ENCODE assay signal across 8 mouse cellular contexts in genomic region chrX:11826737-11827408, GRCm38 (mm10).
A peak's percentile ranks its signal among the peaks of the same experiment; 100 is the strongest.
DNase-seq lines count a peak whose midpoint lies in the region; ATAC-seq and TF ChIP-seq lines count a peak whose summit lies in the region.

No protein-coding gene starts in this region.

- no peaks in the 10 kb centered on the region for H3K9me3 ChIP-seq in lung, postnatal 0 days (ENCODE audit: low read length)
- no peaks in the 10 kb centered on the region for H3K9me3 ChIP-seq in embryonic facial prominence, embryonic 14.5 days (ENCODE audit: control insufficient read depth, low read length)
- no peaks in the 10 kb centered on the region for H3K9me3 ChIP-seq in intestine, embryonic 14.5 days (ENCODE audit: control insufficient read depth, low read length)
- H3K9me3 ChIP-seq in neural tube, embryonic 14.5 days (ENCODE audit: control insufficient read depth, low read length): no peaks in the 10 kb centered on the region

- H3K4me2 ChIP-seq in lung, postnatal 0 days (replicated peaks; ENCODE audit: low read depth, low read length): no peak overlapping the region
- 0 out of 2 replicates have a peak overlapping the region, but pooled peaks have one; percentile 20 for H3K4me2 ChIP-seq in embryonic facial prominence, embryonic 14.5 days (ENCODE audit: low read depth, low read length)
- H3K4me2 ChIP-seq in intestine, embryonic 14.5 days (ENCODE audit: low read length): peak overlapping the region; percentile 13; the same call in 1 of the 2 replicates
- peak overlapping the region; percentile 23; the same call in 1 of the 2 replicates for H3K4me2 ChIP-seq in neural tube, embryonic 14.5 days (ENCODE audit: low read depth, low read length)

- no peak overlapping the region for H3K27ac ChIP-seq in lung, postnatal 0 days (ENCODE audit: low read length)
- no peak overlapping the region for H3K27ac ChIP-seq in embryonic facial prominence, embryonic 14.5 days (replicated peaks; ENCODE audit: low read depth, low read length)
- no peak overlapping the region for H3K27ac ChIP-seq in intestine, embryonic 14.5 days (ENCODE audit: low read depth)
- H3K27ac ChIP-seq in neural tube, embryonic 14.5 days (ENCODE audit: low read depth, low read length): peak overlapping the region; percentile 48

- peak; percentile 71 for ATAC-seq in lung, postnatal 0 days
- no peak for ATAC-seq in embryonic facial prominence, embryonic 14.5 days (ENCODE audit: low read depth)
- ATAC-seq in intestine, embryonic 14.5 days (replicated peaks; ENCODE audit: low FRiP score, low TSS enrichment, low read depth): no peak
- peak; percentile 77; the same call in 1 of the 2 replicates for ATAC-seq in neural tube, embryonic 14.5 days (ENCODE audit: low read depth)

- 19% methylated on average over 20 of the region's 20 CpGs for WGBS in lung, postnatal 0 days
- WGBS in embryonic facial prominence, embryonic 14.5 days: 27% methylated on average over 20 of the region's 20 CpGs
- WGBS in intestine, embryonic 14.5 days: 21% methylated on average over 20 of the region's 20 CpGs
- WGBS in neural tube, embryonic 14.5 days: 15% methylated on average over 20 of the region's 20 CpGs

- TF ChIP-seq EP300 in lung, postnatal 0 days (IDR thresholded peaks at IDR 0.05): no peak

- no peaks in the 10 kb centered on the region for H3K36me3 ChIP-seq in lung, postnatal 0 days (ENCODE audit: insufficient read depth, low read length)
- no peaks in the 10 kb centered on the region for H3K36me3 ChIP-seq in embryonic facial prominence, embryonic 14.5 days (ENCODE audit: control insufficient read depth, insufficient read depth, low read length)
- H3K36me3 ChIP-seq in intestine, embryonic 14.5 days (ENCODE audit: control insufficient read depth, insufficient read depth, low read length): no peaks in the 10 kb centered on the region
- H3K36me3 ChIP-seq in neural tube, embryonic 14.5 days (ENCODE audit: control insufficient read depth, insufficient read depth, low read length): no peaks in the 10 kb centered on the region

- H3K4me3 ChIP-seq in lung, postnatal 0 days (ENCODE audit: low read depth, low read length): no peak overlapping the region
- no peak overlapping the region for H3K4me3 ChIP-seq in embryonic facial prominence, embryonic 14.5 days (ENCODE audit: low read depth, low read length)
- H3K4me3 ChIP-seq in intestine, embryonic 14.5 days (ENCODE audit: low read depth, low read length): no peak overlapping the region
- no peak overlapping the region for H3K4me3 ChIP-seq in neural tube, embryonic 14.5 days (ENCODE audit: low read depth, low read length)

- no peak for TF ChIP-seq CTCF in lung, postnatal 0 days (IDR thresholded peaks at IDR 0.05)

- H3K9ac ChIP-seq in lung, postnatal 0 days (replicated peaks; ENCODE audit: low read depth): no peak overlapping the region
- H3K9ac ChIP-seq in embryonic facial prominence, embryonic 14.5 days (ENCODE audit: low read depth, low read length): no peak overlapping the region; the same call in 1 of the 2 replicates
- H3K9ac ChIP-seq in intestine, embryonic 14.5 days (ENCODE audit: low read length): no peak overlapping the region
- H3K9ac ChIP-seq in neural tube, embryonic 14.5 days (replicated peaks; ENCODE audit: low read depth, low read length): no peak overlapping the region

- H3K4me1 ChIP-seq in lung, postnatal 0 days (ENCODE audit: insufficient read depth, low read depth, low read length): no peaks in the 10 kb centered on the region
- no peaks in the 10 kb centered on the region for H3K4me1 ChIP-seq in embryonic facial prominence, embryonic 14.5 days (ENCODE audit: control insufficient read depth, insufficient read depth, low read length)
- H3K4me1 ChIP-seq in intestine, embryonic 14.5 days (replicated peaks; ENCODE audit: control insufficient read depth, insufficient read depth, low read length): no peaks in the 10 kb centered on the region; the same call in 1 of the 2 replicates
- no peaks in the 10 kb centered on the region for H3K4me1 ChIP-seq in neural tube, embryonic 14.5 days (ENCODE audit: control insufficient read depth, insufficient read depth, low read length)

- H3K27me3 ChIP-seq in lung, postnatal 0 days (replicated peaks; ENCODE audit: insufficient read depth, low read length): no peaks in the 10 kb centered on the region
- H3K27me3 ChIP-seq in embryonic facial prominence, embryonic 14.5 days (replicated peaks; ENCODE audit: control insufficient read depth, insufficient read depth, low read length): peaks cover 6% of the 10 kb centered on the region; the same call in 1 of the 2 replicates
- H3K27me3 ChIP-seq in intestine, embryonic 14.5 days (replicated peaks; ENCODE audit: control insufficient read depth, insufficient read depth, low read length): no peaks in the 10 kb centered on the region
- H3K27me3 ChIP-seq in neural tube, embryonic 14.5 days (ENCODE audit: control insufficient read depth, insufficient read depth, low read length): no peaks in the 10 kb centered on the region

- DNase-seq in lung, postnatal 0 days (ENCODE audit: low spot score): peak; percentile 54
- no peak for DNase-seq in lung, postnatal 36 days
- no peak for DNase-seq in embryonic facial prominence, embryonic 14.5 days (ENCODE audit: low spot score)
- no peak for DNase-seq in intestine, embryonic 14.5 days (ENCODE audit: low spot score)
- no peak for DNase-seq in gastrocnemius, postnatal 10 days
- DNase-seq in frontal cortex, postnatal 25 days (ENCODE audit: low spot score in 2 of 2): no peak
- no peak for DNase-seq in ovary, postnatal 14 days (ENCODE audit: low spot score)

Comparison
In these comparisons a context has a peak if more than half of its experiments do, and no peak if none do; other contexts are left out.
1. ATAC-seq: peak in lung, postnatal 0 days (single experiment) and neural tube, embryonic 14.5 days (single experiment); none in embryonic facial prominence, embryonic 14.5 days (single experiment) and intestine, embryonic 14.5 days (single experiment).